Mouse (Mus musculus) regulatory T cell (primary cell): ENCODE results near the gene Nek11.

ENCODE experiments used
- in situ Hi-C: fragments of 300-600 bp; cut with MboI, MseI; formaldehyde crosslinking; loops from one replicate; pipeline ENCODE4 v1.15.1; 2025; ENCODE audit warnings: high pct_unique_total_duplicates

Nek11 gene

GRCm38 (mm10) chr9:105321856-105322255 is 73.5 kb downstream of the Nek11 start:
- in situ Hi-C loops = no loop called here

GRCm38 (mm10) chr9:105313250-105313649 is 82.1 kb downstream of the Nek11 start:
- in situ Hi-C loops = no loop called here

DNA sequence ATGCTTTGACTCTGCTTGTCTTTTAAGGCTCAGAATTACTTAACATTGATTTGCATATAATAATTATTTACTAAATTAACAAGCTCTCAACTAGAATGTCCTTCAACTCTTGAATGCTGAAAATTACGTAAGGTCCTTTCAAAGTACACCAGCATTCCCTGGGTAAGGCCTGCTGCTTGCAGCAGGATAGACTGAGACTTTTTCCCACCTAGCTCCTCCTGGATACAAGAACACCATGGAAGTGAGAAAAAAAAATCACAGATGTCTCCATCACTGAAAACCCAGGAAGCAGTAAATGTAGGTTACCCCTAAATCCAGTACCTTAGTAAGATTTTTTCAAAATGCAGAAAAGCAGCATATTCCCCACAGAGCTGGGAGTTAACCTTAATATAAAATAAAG is 82.6 kb downstream of the Nek11 start:
- in situ Hi-C loops = no loop called here

DNA sequence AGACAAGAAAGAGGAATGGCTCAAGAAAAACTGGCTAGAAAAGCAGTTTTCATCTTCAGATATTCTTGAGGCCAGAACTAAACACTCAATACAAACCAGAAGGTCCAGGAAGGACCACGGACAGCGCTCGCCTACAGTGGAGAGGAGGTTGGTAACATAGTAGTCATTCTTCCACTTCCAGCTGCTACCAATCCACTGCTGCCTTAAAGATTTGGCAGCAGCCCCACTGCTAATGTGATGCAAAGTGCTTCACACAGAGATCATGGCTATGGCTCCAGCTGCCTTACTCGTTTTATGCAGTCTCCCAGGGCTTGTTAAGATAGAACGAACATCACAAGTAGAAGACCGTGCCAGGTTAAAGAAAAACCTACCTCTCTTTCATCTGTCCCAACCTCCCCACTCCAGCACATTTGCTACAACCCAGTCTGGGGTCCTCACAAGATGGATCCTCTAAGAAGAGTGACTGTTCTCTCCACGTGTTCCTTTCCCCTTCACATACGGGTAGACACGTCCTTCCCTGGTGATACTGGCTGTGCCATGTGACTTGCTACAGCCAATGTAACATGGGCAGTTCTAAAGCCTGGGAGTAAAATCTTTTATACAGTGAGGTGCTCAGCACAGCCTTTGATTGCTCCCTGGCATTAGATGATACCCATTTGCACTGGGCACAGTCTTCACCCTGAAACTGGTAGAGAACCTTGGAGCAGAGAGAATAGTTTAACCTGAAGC is 85.6 kb downstream of the Nek11 start:
- in situ Hi-C loops = no loop called here

GRCm38 (mm10) chr9:105306042-105306441 is 89.3 kb downstream of the Nek11 start:
- in situ Hi-C loops = no loop called here

- in situ Hi-C loops = no loop called here
These were observed 93.1 kb downstream of the Nek11 start for GRCm38 (mm10) chr9:105302230-105302629.

- in situ Hi-C loops = no loop called here
These were observed 93.9 kb downstream of the Nek11 start for GRCm38 (mm10) chr9:105301396-105301795.

DNA sequence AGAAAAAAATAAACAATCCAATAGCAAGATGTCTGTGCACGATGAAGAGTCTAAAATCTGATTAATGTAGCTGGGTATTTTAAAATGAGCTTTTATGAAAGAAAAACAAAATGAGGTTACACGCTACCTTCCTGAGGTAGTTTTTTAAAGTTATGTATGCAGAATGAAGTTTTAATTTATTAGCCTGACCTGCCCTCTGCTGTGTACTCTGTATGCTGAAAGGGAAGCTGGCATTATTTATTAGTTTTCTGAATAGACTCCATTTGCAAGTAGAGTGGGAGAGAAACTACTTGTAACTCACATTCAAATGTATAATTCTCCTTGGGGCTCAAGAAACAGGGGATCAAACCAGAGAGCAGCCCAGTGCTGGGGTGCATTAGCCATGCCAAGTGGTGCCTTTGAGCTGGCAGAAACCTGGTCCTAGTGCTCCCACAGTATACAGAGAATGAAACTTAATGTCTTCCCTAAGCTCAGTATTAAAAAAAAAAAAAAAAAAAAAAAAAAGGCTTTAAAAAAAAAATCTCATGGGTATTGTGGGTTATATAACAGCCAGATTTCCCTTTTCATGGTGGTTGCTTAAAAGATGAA is 94.5 kb downstream of the Nek11 start:
- in situ Hi-C loops = no loop called here

DNA sequence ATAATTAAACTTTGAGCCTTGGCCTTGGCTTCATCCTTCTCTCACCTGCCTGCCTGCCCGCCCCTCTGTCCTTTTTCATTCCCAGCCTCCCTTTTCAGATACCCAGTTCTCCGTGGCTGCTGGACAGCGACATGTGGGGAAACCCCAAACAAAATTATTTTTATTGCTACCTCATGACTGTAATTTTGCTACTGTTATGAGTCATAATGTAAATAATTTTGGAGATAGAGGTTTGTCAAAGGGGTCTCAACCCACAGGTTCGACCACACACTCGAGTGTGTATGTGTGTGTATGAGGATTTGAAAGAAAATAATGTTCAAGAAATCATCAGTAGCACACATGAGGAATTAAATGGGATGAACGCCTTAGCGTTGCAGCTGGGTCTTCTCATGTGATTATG is 110.7 kb downstream of the Nek11 start:
- in situ Hi-C loops = no loop called here

- in situ Hi-C loops = no loop called here
These were observed 112.6 kb downstream of the Nek11 start for GRCm38 (mm10) chr9:105282725-105283124.

DNA sequence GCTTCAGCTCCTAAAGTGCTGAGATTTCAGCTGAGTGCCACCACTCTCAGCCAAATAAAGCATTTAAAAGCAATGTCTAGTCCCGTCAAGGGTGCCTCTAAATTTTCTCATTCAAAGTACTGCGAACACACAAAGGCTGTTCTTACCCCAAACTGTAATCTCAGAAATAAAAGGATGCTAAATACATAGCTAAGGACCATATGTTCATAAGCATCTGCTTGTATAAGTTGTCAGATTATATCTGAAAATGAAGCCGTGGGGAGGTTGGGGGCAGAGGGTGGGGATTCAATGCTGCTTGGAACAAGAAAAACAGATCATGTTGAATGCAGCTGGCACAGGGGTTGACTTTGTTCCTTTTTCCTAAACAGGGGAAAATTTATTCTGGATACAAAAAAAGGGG is 120.4 kb downstream of the Nek11 start:
- in situ Hi-C loops = no loop called here

DNA sequence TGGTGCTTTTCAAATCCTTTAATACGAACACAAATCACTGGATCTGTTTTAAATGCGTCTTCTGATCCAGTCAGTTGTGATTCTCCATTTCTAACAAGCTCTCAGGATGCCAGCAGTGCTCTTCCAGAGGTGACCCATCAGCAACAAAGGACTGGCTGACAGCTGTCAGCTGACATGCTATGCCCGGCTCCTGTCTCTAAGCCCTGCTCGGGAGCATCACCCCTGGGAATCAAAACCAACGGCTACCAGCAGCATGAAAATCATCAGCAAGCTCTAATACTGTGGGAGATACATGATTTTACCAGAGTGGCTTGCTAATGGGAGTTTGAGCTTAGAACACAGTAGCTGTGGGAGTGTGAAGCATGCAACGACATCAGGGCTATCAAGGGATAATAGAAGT is 121.0 kb downstream of the Nek11 start:
- in situ Hi-C loops = no loop called here

GRCm38 (mm10) chr9:105272241-105272640 is 123.1 kb downstream of the Nek11 start:
- in situ Hi-C loops = no loop called here

DNA sequence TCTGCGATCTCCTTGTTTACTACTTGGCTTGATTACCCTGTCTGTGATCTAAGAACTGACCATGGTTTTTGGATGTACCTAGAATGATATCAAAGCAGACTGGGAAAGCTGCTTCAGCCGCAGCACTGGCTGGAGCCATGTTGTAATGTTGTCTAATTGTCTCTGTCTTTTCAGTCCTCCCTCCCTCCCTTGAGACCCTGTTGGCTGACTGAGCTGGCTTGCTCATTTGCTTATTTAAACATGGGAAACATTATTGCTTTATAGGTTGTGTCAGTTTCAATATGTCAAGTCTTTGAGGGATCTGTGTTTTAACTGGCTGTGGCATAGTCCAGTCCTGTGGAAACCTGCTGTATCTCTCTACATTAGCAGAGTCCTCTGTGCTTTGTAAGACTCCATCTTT is 132.2 kb downstream of the Nek11 start:
- in situ Hi-C loops = no loop called here

- in situ Hi-C loops = no loop called here
These were observed 137.7 kb downstream of the Nek11 start for GRCm38 (mm10) chr9:105257668-105258067.

DNA sequence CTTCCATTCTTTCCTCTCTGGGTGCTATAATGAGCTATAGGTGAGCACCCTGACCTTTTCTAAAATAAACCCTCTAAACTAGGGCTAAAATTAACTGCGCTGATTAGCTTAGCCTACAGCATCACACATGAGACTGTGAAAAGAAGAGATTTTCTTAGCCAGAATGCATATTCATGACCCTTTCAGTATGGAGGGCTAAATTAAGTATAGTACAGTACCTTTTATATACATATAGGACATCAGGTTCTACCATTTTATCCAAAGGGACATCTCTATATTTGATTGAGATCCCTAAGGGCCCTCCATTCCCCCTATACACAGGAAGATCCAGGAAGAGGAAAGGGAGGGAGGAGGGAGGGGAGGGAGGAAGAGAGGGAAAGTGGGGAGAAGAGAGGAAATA is 141.2 kb downstream of the Nek11 start:
- in situ Hi-C loops = no loop called here

DNA sequence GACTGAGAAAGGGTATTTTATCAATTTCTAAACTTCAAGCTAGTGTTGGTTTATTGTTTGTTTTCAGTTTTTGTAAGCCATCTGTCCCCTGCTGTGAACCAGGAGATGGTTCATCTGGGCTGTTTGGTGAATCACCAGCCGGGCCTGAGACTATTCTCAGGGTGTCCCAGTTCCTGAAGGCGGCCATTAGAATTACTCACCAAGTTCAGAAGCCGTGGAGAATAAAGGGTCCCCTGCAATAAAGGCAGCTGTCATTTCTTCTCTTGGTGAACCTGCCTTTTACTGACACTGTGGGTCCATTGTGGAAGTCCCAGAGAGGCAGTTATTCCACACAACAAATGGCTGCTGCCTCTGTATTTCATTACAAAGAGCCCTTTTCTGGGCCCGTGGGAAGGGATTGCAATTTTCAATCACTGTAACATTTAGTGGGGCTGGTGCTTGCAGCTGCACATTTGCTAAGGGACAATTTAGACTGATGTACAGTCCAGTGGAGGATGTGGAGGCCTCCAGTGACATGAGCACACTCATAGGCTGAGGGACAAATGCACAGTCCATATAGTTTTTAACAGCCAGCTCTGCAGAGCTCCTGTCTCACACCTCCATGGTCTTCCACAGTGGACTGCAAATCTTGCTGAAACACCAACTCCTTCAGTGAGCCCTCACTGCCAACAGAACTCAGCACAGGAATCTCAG is 142.8 kb downstream of the Nek11 start:
- in situ Hi-C loops = no loop called here

GRCm38 (mm10) chr9:105251256-105251655 is 144.1 kb downstream of the Nek11 start:
- in situ Hi-C loops = no loop called here

DNA sequence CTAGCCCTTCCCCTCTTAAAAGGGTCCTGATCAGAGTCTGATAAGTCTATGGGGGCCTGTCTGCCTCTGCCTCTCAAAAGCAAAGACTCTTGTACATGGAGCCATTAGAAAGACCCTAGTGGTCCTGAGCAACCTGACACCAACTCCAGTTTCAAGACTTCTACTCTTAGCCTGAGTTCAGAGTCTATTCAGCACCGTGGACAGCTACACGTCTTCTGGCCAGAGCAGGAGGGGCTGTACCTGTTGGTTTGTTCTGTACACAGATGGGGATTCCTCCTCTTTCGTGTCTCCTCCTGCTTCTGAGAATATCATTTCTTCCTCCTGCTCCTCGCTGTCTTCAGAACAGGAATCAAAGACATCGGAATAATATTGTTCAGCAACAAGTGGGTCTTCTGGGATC is 151.3 kb downstream of the Nek11 start:
- in situ Hi-C loops = no loop called here

DNA sequence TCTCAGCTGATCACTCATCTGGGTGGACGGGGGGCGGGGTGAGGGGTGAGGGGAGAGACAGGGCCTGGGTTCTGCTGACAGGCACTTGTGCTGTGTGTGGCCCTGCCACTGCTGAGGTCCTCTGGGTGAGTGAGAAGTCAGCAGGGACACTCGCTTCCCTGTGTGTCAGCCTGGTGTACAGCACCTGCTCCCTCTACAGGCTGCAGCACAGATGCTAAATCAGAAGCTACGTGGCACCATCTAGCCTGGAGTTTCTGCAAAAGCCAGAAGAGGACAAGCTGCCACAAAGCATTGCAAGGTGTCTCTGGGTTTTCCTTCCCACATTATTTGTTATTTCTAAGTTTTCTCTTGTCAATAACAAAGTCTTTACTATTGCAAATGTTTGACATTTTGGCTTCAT is 180.9 kb downstream of the Nek11 start:
- in situ Hi-C loops = no loop called here

DNA sequence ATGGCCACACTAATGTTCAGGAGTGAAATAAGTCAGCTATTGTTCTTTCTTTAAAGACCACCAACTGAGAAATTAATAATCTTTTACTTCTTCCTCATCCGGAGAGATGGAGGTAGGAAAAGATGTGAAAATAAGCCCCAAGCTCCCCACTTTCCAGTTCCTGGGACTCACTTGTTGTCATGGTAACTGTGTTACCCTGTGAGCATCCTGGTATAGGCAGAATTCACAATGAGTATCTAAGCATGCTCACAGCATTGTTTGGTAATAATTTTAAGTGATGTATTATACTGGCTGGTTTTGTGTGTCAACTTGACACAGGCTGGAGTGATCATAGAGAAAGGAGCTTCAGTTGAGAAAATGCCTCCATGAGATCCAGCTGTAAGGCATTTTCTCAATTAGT is 195.0 kb downstream of the Nek11 start:
- in situ Hi-C loops = no loop called here

GRCm38 (mm10) chr9:105186725-105187124 is 208.6 kb downstream of the Nek11 start:
- in situ Hi-C loops = no loop called here

GRCm38 (mm10) chr9:105182392-105182791 is 212.9 kb downstream of the Nek11 start:
- in situ Hi-C loops = no loop called here
